Mouse (Mus musculus): ENCODE results near the gene Angptl6.
"Not testable (repeated sequence)": the region's sequence is repeated elsewhere in the genome, so short reads cannot be mapped to it uniquely, and the experiment has no call there.

The Angptl6 gene

GRCm38 (mm10) chr9:20837184-20837947, 42.2 kb downstream of the Angptl6 start:
- no peak for DNase-seq (ENCODE audit: low read depth)

- not testable (repeated sequence) for DNase-seq (ENCODE audit: low read depth)
Observed at GRCm38 (mm10) chr9:20835431-20835954, 44.0 kb downstream of the Angptl6 start.

GRCm38 (mm10) chr9:20834881-20835280, 44.6 kb downstream of the Angptl6 start:
- peak; percentile 35 for DNase-seq (ENCODE audit: low read depth)

- peak; percentile 97 for DNase-seq (ENCODE audit: low read depth)
Observed at GRCm38 (mm10) chr9:20830901-20831643, 48.5 kb downstream of the Angptl6 start.

- DNase-seq (ENCODE audit: low read depth), result no peak
Observed at GRCm38 (mm10) chr9:20828127-20828526, 51.4 kb downstream of the Angptl6 start.

- DNase-seq (ENCODE audit: low read depth), result peak; percentile 83
Observed at GRCm38 (mm10) chr9:20825781-20826180, 53.7 kb downstream of the Angptl6 start.
